Mouse (Mus musculus) lung, postnatal 36 days (tissue): ENCODE results near the gene Saa2.
A peak's percentile ranks its signal among the peaks of the same experiment; 100 is the strongest.

ENCODE experiments used
- DNase-seq: peaks from one replicate; pipeline ENCODE4 v3.0.0; 2022; ENCODE audit warnings: mixed read lengths

The Saa2 gene

GRCm38 (mm10) chr7:46764672-46765071 is 13.1 kb downstream of the Saa2 start:
- no peak for DNase-seq

DNA sequence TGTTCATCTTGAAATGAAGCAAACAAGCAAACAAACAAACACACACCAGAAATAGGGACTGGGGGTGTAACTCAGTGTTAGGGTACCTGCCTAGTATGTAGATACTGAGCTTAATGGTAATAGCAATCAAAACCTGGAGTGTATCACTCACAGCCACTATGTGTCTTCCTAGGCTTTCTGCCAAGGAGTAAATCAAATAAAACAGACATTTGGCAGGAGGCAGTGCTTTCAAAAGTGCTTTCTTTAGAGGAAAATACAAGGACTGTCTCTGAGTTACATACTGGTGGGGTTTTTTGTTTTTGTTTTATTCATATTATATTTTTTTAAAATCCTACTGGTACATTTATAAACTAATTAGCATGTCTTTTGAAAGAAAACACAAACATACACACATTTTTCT is 15.8 kb downstream of the Saa2 start:
- DNase-seq, result peak; percentile 42

GRCm38 (mm10) chr7:46768451-46768850 is 16.9 kb downstream of the Saa2 start:
- no peak for DNase-seq

DNA sequence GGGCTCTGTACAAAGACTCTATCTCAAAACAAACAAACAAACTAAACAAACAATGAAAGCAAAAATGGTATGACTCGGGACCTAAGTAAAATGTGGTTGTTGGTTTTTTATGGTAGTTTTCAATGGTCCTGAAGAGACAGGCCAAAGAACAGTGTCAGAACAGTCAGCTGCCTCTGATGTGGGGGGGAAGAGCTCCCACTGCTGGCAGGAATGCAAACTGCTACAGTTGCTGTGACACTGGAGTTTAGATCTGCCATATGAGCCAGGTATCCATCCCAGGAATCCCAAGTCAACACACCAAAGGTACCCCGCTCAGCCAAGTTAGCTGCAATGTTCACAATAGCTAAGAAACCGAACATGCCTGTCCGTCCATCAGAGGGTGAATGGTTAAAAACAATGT is 19.1 kb downstream of the Saa2 start:
- peak; percentile 76 for DNase-seq

DNA sequence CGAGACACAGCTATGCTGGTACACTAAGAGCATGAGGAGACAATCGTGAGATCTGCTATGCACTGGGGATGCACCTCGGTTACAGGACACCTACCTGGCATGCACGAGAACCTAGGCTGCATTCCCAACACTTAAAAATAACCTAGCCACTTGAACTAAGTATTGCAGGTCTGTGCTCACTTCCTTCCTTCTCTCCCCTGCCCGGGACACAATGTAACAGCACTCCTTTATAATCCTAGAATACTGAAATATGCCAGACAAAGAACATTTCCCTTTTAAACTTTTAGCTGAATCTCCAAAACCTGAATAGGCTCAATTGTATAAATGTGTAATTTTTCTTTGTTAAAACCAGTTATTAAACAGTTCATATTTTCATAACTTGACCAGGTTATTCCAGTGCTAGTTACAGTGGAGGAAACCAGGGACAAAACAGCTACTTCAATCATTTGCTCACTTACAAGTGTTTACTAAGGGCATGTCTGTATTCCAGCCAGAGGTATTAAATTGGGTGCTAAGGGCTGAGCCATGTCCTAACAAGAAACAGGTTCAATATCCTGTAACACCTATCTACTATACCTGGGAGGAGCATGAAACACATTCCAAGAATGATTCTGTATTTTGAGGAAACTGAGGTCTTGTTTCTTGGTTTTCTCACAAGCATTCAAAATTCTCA is 37.7 kb downstream of the Saa2 start:
- DNase-seq, result peak; percentile 28

- no peak for DNase-seq
These were observed 42.3 kb downstream of the Saa2 start for GRCm38 (mm10) chr7:46793871-46794270.

DNA sequence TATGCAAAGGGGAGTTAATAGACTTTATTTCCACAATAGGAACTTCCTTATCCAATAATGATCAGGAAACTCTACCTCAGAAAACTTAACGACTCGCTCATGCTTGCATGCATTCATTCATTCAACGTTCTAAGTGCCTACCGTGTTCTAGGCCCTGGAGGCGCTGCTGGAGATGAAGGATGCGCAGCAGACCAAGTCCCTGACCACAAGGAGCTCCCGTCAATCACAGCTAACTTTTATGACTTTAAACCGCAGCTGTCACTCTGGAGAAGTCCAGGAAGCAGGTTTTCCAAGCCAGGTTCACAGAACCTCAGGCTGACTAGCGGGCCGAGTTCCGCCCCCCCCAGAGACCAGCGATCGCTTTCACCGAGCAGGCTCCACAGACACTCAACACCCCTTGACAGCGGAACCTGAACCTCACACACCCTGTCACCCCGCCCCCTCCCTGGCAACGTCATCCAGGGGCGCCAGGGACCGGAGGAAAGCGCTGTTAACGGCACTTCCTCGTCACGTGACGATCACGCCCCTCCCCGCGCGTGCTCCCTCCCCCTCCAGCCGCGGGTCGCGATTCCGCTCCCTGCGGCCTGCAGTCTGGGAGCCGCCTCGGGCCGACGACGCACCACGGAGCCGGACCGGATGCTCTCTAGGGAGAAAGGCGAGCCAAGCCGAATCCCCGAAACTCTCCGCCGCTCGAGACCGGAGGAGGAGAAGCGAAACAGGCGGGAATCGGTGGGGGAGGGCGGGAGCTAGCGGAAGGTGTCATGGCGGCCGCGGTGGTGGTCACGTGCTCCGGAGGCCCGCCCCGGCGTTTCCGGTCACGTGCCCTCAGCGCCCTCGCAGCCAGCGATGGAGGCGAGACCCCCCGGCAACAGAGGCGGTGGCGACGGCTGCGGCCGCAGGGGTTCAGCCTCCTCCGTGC is 44.0 kb downstream of the Saa2 start, which contains the start of the genes Hps5 and Gtf2h1:
Gene Hps5, minus strand, starts transcription at position 778 of the 919 bp plus-strand sequence.
Gene Gtf2h1, plus strand, starts transcription at position 817 of the 919 bp plus-strand sequence.
- peak; percentile 99 for DNase-seq

DNA sequence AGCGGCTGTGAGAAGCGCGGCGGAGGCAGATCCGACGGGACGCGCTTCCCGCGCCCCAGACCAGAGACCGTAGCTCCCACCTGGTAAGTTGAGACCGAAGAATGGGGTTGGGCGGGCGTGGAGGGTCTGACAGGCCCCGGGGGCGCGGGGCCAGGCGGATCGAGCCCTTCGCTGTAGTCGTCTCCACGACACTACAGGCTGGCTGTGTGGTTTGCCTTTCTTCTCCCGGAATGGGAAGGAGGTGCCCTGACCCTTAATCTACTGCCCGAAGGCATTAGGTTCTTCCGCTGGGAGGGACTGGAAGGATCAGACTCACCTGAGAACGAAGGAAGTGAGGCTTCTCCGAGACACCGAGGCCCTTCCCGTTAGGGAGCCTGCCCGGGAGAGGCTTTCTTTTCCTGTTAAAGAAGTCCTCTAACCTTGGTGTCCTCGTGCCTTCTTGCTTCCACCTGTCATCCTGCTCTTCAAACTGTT is 44.7 kb downstream of the Saa2 start:
- no peak for DNase-seq

DNA sequence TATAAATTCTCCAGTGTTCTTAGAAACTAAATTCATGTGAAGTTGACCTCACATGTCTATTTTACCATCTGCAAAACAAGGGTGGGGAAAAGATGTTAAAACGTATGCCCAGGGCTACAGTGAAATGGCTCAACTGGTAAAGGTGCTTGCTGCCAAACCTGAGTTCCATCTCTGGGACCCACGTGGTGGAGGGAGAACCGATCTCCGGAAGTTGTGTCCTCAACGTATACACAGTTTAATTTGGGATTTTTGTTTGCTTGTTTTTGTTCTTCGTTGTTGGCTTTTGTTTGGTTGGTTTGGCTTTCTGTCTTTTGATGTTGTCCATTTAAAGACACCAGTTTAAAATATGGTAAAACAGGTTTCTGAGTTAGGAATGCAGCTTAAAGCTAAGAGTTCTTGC is 45.2 kb downstream of the Saa2 start:
- DNase-seq, result no peak
